Mouse (Mus musculus) CD4-positive, CD25-positive, alpha-beta regulatory T cell (primary cell): Measurements from ENCODE around the gene Igfbp2. TPM values are rescaled to one million over a fixed set of nuclear protein-coding genes. Genes with fewer than 3 reads are reported as not detected.

ENCODE experiments used
- polyA plus RNA-seq: library from polyadenylated mRNA; unstranded; fragments of 100-300 nt; shearing (Covaris generic); gene quantifications from one replicate; pipeline ENCODE4 v1.2.1, GENCODE M21; 2017

Igfbp2 gene
- polyA plus RNA-seq: not detected

GRCm38 (mm10) chr1:72823751-72824706 lies at the start of gene Igfbp2:
Gene Igfbp2 (plus strand): TSS chr1:72824503.

GRCm38 (mm10) chr1:72874287-72875211 lies 50.2 kb downstream of the Igfbp2 start, which contains the start of gene Igfbp5:
Gene Igfbp5 (minus strand): TSS chr1:72874884.

Other genes with a start within 250 kb of the Igfbp2 start
- 24.0 TPM for gene Smarcal1, start 241.3 kb upstream of the Igfbp2 start, polyA plus RNA-seq
- not detected for gene Ankar, start 123.9 kb upstream of the Igfbp2 start, polyA plus RNA-seq
- 2,337 TPM for gene Rpl37a, start 113.2 kb upstream of the Igfbp2 start, polyA plus RNA-seq
- not detected for gene Igfbp5, start 50.4 kb downstream of the Igfbp2 start, polyA plus RNA-seq
- gene Tnp1, start 191.4 kb downstream of the Igfbp2 start, polyA plus RNA-seq: not detected